Mouse (Mus musculus): ENCODE measurements at regions not wholly inside any gene's neighbourhood (a gene's known extent, or its start where the extent isn't known, plus 50 kb on each side); places are given as distances from the start of the nearest gene placed in this dataset.

- TF ChIP-seq CTCF (IDR thresholded peaks at IDR 0.05; ENCODE audit: borderline replicate concordance, insufficient read depth, low read depth, low read length), result no peak
- TF ChIP-seq POLR2A (IDR thresholded peaks at IDR 0.05; ENCODE audit: borderline replicate concordance, insufficient read depth, low read length), result no peak
These were observed 465.7 kb downstream of the Galc start for GRCm38 (mm10) chr12:97793364-97794120.

Data from cerebellum, adult 2 months (tissue).